Mouse (Mus musculus) myocyte (in vitro differentiated cells): ENCODE measurements around the gene Fmo5.

Source experiments
- E2F4 ChIP-seq: IDR thresholded peaks from one replicate; pipeline ENCODE4 v1.6.1; 2011; ENCODE audit warnings: mild to moderate bottlenecking, control low read depth, moderate library complexity; ENCODE audit not compliant: insufficient read depth
- MAX ChIP-seq: IDR thresholded peaks from one replicate; pipeline ENCODE4 v1.6.1; 2011; ENCODE audit warnings: low read depth, mild to moderate bottlenecking, control low read depth
- MYOD1 ChIP-seq, 3 experiments: IDR thresholded peaks; one replicate each; pipeline ENCODE4 v1.6.1; 2011; ENCODE audit warnings: control low read depth in 2 of 3, low read depth in 2 of 3, mild to moderate bottlenecking in 2 of 3, moderate library complexity in 1 of 3; ENCODE audit not compliant: insufficient read length in 2 of 3, control insufficient read depth in 1 of 3
- MYOG ChIP-seq, 3 experiments: IDR thresholded peaks; one replicate each; pipeline ENCODE4 v1.6.1; 2011; ENCODE audit warnings: control low read depth in 2 of 3, low read depth in 2 of 3, mild to moderate bottlenecking in 2 of 3; ENCODE audit not compliant: insufficient read length in 2 of 3, control insufficient read depth in 1 of 3, insufficient read depth in 1 of 3
- POLR2A ChIP-seq: IDR thresholded peaks from one replicate; pipeline ENCODE4 v1.6.1; 2011; ENCODE audit warnings: low read depth, mild to moderate bottlenecking, control low read depth, moderate library complexity; ENCODE audit not compliant: insufficient read length
- POLR2AphosphoS2 ChIP-seq: IDR thresholded peaks from one replicate; pipeline ENCODE4 v1.6.1; 2011; ENCODE audit warnings: low read depth, control low read depth; ENCODE audit not compliant: insufficient read length
- REST ChIP-seq: IDR thresholded peaks from one replicate; pipeline ENCODE4 v1.6.1; 2011; ENCODE audit warnings: mild to moderate bottlenecking, control low read depth, moderate library complexity; ENCODE audit not compliant: insufficient read depth, insufficient read length
- SRF ChIP-seq: IDR thresholded peaks from one replicate; pipeline ENCODE4 v1.6.1; 2011; ENCODE audit warnings: low read depth; ENCODE audit not compliant: control insufficient read depth, insufficient read length
- TCF12 ChIP-seq: IDR thresholded peaks from one replicate; pipeline ENCODE4 v1.6.1; 2011; ENCODE audit warnings: mild to moderate bottlenecking, control low read depth; ENCODE audit not compliant: poor library complexity, insufficient read depth, severe bottlenecking
- TCF3 ChIP-seq: IDR thresholded peaks from one replicate; pipeline ENCODE4 v1.6.1; 2011; ENCODE audit warnings: low read depth, control low read depth; ENCODE audit not compliant: insufficient read length
- USF1 ChIP-seq: IDR thresholded peaks from one replicate; pipeline ENCODE4 v1.6.1; 2011; ENCODE audit warnings: low read depth, mild to moderate bottlenecking, control low read depth, moderate library complexity

GRCm38 (mm10) chr3:97620657-97621056 lies 7.9 kb upstream of the Fmo5 start:
- no peak for TF ChIP-seq POLR2A
- TF ChIP-seq MAX = no peak
- no peak for TF ChIP-seq E2F4
- TF ChIP-seq POLR2AphosphoS2 = no peak
- TF ChIP-seq TCF12 = no peak
- no peak for TF ChIP-seq USF1
- TF ChIP-seq REST = no peak
- TF ChIP-seq MYOD1 (IDR thresholded peaks at IDR 0.05; ENCODE audit: control insufficient read depth in 1 of 3, insufficient read length in 2 of 3, low read depth in 2 of 3) = no peak
- TF ChIP-seq SRF = no peak
- TF ChIP-seq TCF3 = no peak
- TF ChIP-seq MYOG (IDR thresholded peaks at IDR 0.05; ENCODE audit: control insufficient read depth in 1 of 3, insufficient read depth in 1 of 3, insufficient read length in 2 of 3, low read depth in 2 of 3) = no peak
